Mouse (Mus musculus) adrenal gland, adult 8-10 months (tissue): Measurements from ENCODE around the gene Brf1. TPM values are rescaled to one million over a fixed set of nuclear protein-coding genes. Genes with fewer than 3 reads are reported as not detected.

Experiments
- microRNA-seq, 2 experiments: library from miRNA; unstranded; fragments of <30 nt; microRNA quantifications; one replicate each; pipeline ENCODE4 v1.2.0; 2022
- total RNA-seq, 4 experiments: library from RNA; stranded (reverse); gene quantifications; 2 replicates each; pipeline ENCODE4 v1.2.4; 2022

The Brf1 gene
- total RNA-seq, 4 experiments from 2014 or later, result 49.6 to 86.9 (median 68.3) TPM

Small RNA genes within 50 kb of the gene (microRNA-seq; reads per million reads assigned to microRNA genes)
- gene Mir6941, result 0 reads per million in 2 experiments

Other genes starting within 250 kb of the Brf1 start
- 10 to 100 TPM in 3 of 4 experiments, 1 to 10 TPM in 1; 9.1 to 21.7 (median 15.5) TPM for gene Pld4, start 240.0 kb downstream of the Brf1 start, total RNA-seq
- 10 to 100 TPM in 3 of 4 experiments, 1 to 10 TPM in 1; 7.6 to 17.7 (median 14.5) TPM for gene Ahnak2, start 198.0 kb downstream of the Brf1 start, total RNA-seq
- 10 to 100 TPM; 10.6 to 16.1 (median 14.0) TPM for gene Clba1, start 191.8 kb downstream of the Brf1 start, total RNA-seq
- gene Cdca4, start 171.3 kb downstream of the Brf1 start, total RNA-seq, result 10 to 100 TPM; 11.7 to 14.7 (median 13.6) TPM
- under 1 TPM; 0.42 to 0.80 (median 0.56) TPM for gene Gpr132, start 132.5 kb downstream of the Brf1 start, total RNA-seq
- 10 to 100 TPM in 1 of 4 experiments, 1 to 10 TPM in 3; 3.7 to 10.1 (median 6.6) TPM for gene Jag2, start 70.9 kb downstream of the Brf1 start, total RNA-seq
- gene Nudt14, start 58.6 kb downstream of the Brf1 start, total RNA-seq, result 10 to 100 TPM; 29.3 to 45.0 (median 36.1) TPM
- gene Btbd6, start 24.2 kb downstream of the Brf1 start, total RNA-seq, result 10 to 100 TPM; 21.5 to 30.9 (median 24.2) TPM
- 10 to 100 TPM; 42.2 to 60.4 (median 53.7) TPM for gene Pacs2, start 13.8 kb upstream of the Brf1 start, total RNA-seq
- gene Tex22, start 73.8 kb upstream of the Brf1 start, total RNA-seq, result under 1 TPM in 3 of 4 experiments, not detected in 1; 0.38 to 0.65 (median 0.62) TPM
- gene Mta1, start 97.6 kb upstream of the Brf1 start, total RNA-seq, result 10 to 100 TPM; 81.8 to 92.8 (median 86.8) TPM
- gene Crip2, start 139.5 kb upstream of the Brf1 start, total RNA-seq, result 10 to 100 TPM; 46.7 to 65.5 (median 58.4) TPM
- gene Crip1, start 145.6 kb upstream of the Brf1 start, total RNA-seq, result 10 to 100 TPM; 55.3 to 90.7 (median 59.7) TPM
- gene Tedc1, start 155.7 kb upstream of the Brf1 start, total RNA-seq, result 1 to 10 TPM in 3 of 4 experiments, under 1 TPM in 1; 0.87 to 1.8 (median 1.5) TPM
- 10 to 100 TPM in 2 of 4 experiments, 1 to 10 TPM in 2; 5.1 to 13.1 (median 8.4) TPM for gene Tmem121, start 185.2 kb upstream of the Brf1 start, total RNA-seq